Comparison of ENCODE assay signal across 8 mouse cellular contexts in the genomic region with DNA sequence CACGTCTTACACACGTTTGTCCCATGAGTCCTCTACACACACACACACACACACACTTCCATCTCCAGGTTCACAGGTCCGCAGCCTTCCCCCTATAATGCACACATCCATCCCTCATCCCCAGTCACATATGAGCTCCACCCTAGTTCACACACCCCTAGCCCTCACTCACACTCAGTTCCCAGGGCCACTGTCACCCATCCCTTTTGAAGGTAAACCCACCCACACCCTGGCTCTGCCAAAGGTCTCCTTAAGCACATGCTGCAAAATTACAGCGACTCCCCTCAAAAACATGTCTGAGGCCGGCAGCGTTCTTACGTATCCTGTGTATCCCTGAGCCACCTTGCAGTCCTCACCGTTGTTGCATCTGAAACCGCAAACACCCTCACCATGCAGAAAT. TPM values are rescaled to one million over a fixed set of nuclear protein-coding genes. Genes with fewer than 3 reads are reported as not detected.
A peak's percentile ranks its signal among the peaks of the same experiment; 100 is the strongest.
DNase-seq lines count a peak whose midpoint lies in the region; ATAC-seq and TF ChIP-seq lines count a peak whose summit lies in the region.

No protein-coding gene starts in this region.

- H3K4me3 ChIP-seq in kidney, embryonic 14.5 days (ENCODE audit: low read length): peak overlapping the region; percentile 36; the same call in 1 of the 2 replicates
- H3K4me3 ChIP-seq in kidney, adult 2 months (ENCODE audit: insufficient read depth, low read depth, low read length): no peak overlapping the region
- peak overlapping the region; percentile 25 for H3K4me3 ChIP-seq in embryonic facial prominence, embryonic 12.5 days
- H3K4me3 ChIP-seq in intestine, postnatal 0 days (ENCODE audit: low read depth, low read length): peak overlapping the region; percentile 34
- H3K4me3 ChIP-seq in myocyte: no peak overlapping the region

- no peak for TF ChIP-seq POLR2A in kidney, adult 2 months (IDR thresholded peaks at IDR 0.05; ENCODE audit: low read depth, low read length)
- TF ChIP-seq POLR2A in myocyte (IDR thresholded peaks at IDR 0.05; ENCODE audit: insufficient read length, low read depth): no peak

- no peak for ATAC-seq in kidney, embryonic 14.5 days (ENCODE audit: low FRiP score, low TSS enrichment)
- no peak for ATAC-seq in embryonic facial prominence, embryonic 12.5 days (ENCODE audit: insufficient number of reproducible peaks, insufficient read depth, low FRiP score, low TSS enrichment)
- no peak for ATAC-seq in intestine, postnatal 0 days
- no peak for ATAC-seq in activated CD4-positive, CD25-positive, alpha-beta regulatory T cell, adult 4 months

- TF ChIP-seq CTCF in kidney, adult 2 months (conservative IDR thresholded peaks at IDR 0.05; ENCODE audit: insufficient read depth, insufficient read length, low read depth, low read length): no peak
- TF ChIP-seq CTCF in intestine, postnatal 0 days (IDR thresholded peaks at IDR 0.05; ENCODE audit: low read depth): no peak

- 38% methylated on average over 9 of the region's 9 CpGs for WGBS in kidney, embryonic 14.5 days
- WGBS in kidney, adult 2 months: 28% methylated on average over 9 of the region's 9 CpGs
- WGBS in embryonic facial prominence, embryonic 12.5 days: 33% methylated on average over 9 of the region's 9 CpGs
- 22% methylated on average over 9 of the region's 9 CpGs for WGBS in intestine, postnatal 0 days

- no peaks in the 10 kb centered on the region for H3K9me3 ChIP-seq in kidney, embryonic 14.5 days (ENCODE audit: control insufficient read depth, low read length)
- H3K9me3 ChIP-seq in embryonic facial prominence, embryonic 12.5 days: no peaks in the 10 kb centered on the region
- H3K9me3 ChIP-seq in intestine, postnatal 0 days (ENCODE audit: control insufficient read depth): no peaks in the 10 kb centered on the region

- H3K79me2 ChIP-seq in myocyte (ENCODE audit: control insufficient read depth, insufficient read depth): no peaks in the 10 kb centered on the region

- H3ac ChIP-seq in myocyte (ENCODE audit: control insufficient read depth, insufficient read length): no peak overlapping the region

- peaks cover 6% of the 10 kb centered on the region; the same call in 1 of the 2 replicates for H3K4me1 ChIP-seq in kidney, embryonic 14.5 days (ENCODE audit: control insufficient read depth, insufficient read depth, low read length)
- H3K4me1 ChIP-seq in kidney, adult 2 months (ENCODE audit: control insufficient read depth, insufficient read depth, low read length): no peaks in the 10 kb centered on the region
- H3K4me1 ChIP-seq in embryonic facial prominence, embryonic 12.5 days: no peaks in the 10 kb centered on the region
- 0 out of 2 replicates have a peak, but pooled peaks cover 3% of the 10 kb centered on the region for H3K4me1 ChIP-seq in intestine, postnatal 0 days (replicated peaks; ENCODE audit: control insufficient read depth, insufficient read depth, low read length)

- DNase-seq in kidney, adult 2 months: no peak
- no peak for DNase-seq in ovary, adult 18-20 months (ENCODE audit: low spot score)
- no peak for DNase-seq in c-Kit-positive CD71-positive TER-119-positive erythroid progenitor cells, embryonic 14.5 days (ENCODE audit: low spot score)

- H3K9ac ChIP-seq in kidney, embryonic 14.5 days (ENCODE audit: low read depth, low read length): no peak overlapping the region
- no peak overlapping the region for H3K9ac ChIP-seq in embryonic facial prominence, embryonic 12.5 days
- no peak overlapping the region for H3K9ac ChIP-seq in intestine, postnatal 0 days (ENCODE audit: low read depth, low read length)

- H3K27ac ChIP-seq in kidney, embryonic 14.5 days (ENCODE audit: low read depth, low read length): no peak overlapping the region
- no peak overlapping the region for H3K27ac ChIP-seq in kidney, adult 2 months (ENCODE audit: insufficient read depth, low read depth, low read length)
- no peak overlapping the region for H3K27ac ChIP-seq in embryonic facial prominence, embryonic 12.5 days
- H3K27ac ChIP-seq in intestine, postnatal 0 days (ENCODE audit: low read depth, low read length): no peak overlapping the region

- H3K27me3 ChIP-seq in kidney, embryonic 14.5 days (ENCODE audit: control insufficient read depth, insufficient read depth, low read length): peaks cover 30% of the 10 kb centered on the region
- 0 out of 2 replicates have a peak, but pooled peaks cover 2% of the 10 kb centered on the region for H3K27me3 ChIP-seq in kidney, adult 2 months (replicated peaks; ENCODE audit: control insufficient read depth, insufficient read depth, low read length)
- H3K27me3 ChIP-seq in embryonic facial prominence, embryonic 12.5 days: peaks cover 40% of the 10 kb centered on the region
- H3K27me3 ChIP-seq in intestine, postnatal 0 days (replicated peaks; ENCODE audit: control insufficient read depth, insufficient read depth, low read length): peaks cover 19% of the 10 kb centered on the region
- H3K27me3 ChIP-seq in myocyte (ENCODE audit: control insufficient read depth, insufficient read depth, insufficient read length): peaks cover 4% of the 10 kb centered on the region

- no peak overlapping the region; the same call in 1 of the 2 replicates for H3K4me2 ChIP-seq in kidney, embryonic 14.5 days (replicated peaks; ENCODE audit: low read depth, low read length)
- H3K4me2 ChIP-seq in embryonic facial prominence, embryonic 12.5 days (replicated peaks): peak overlapping the region; percentile 53; the same call in 1 of the 2 replicates
- H3K4me2 ChIP-seq in intestine, postnatal 0 days (replicated peaks; ENCODE audit: low read depth): no peak overlapping the region
- H3K4me2 ChIP-seq in myocyte (ENCODE audit: low read depth): no peak overlapping the region

- H3K36me3 ChIP-seq in kidney, embryonic 14.5 days (ENCODE audit: control insufficient read depth, insufficient read depth, low read length): no peaks in the 10 kb centered on the region; the same call in 1 of the 2 replicates
- H3K36me3 ChIP-seq in kidney, adult 2 months (ENCODE audit: control insufficient read depth, insufficient read depth, low read length): no peaks in the 10 kb centered on the region
- 0 out of 2 replicates have a peak, but pooled peaks cover 2% of the 10 kb centered on the region for H3K36me3 ChIP-seq in embryonic facial prominence, embryonic 12.5 days
- H3K36me3 ChIP-seq in intestine, postnatal 0 days (ENCODE audit: control insufficient read depth, insufficient read depth): no peaks in the 10 kb centered on the region; the same call in 1 of the 2 replicates
- no peaks in the 10 kb centered on the region for H3K36me3 ChIP-seq in myocyte (ENCODE audit: control insufficient read depth, insufficient read depth)

TF ChIP-seq in myocyte, 11 proteins besides CTCF, POLR2A, EP300 and RAD21:
- TF ChIP-seq REST (IDR thresholded peaks at IDR 0.05; ENCODE audit: insufficient read depth, insufficient read length) (no peak), POLR2AphosphoS2 (IDR thresholded peaks at IDR 0.05; ENCODE audit: insufficient read length, low read depth) (peak; percentile 8), TCF12 (IDR thresholded peaks at IDR 0.05; ENCODE audit: insufficient read depth, poor library complexity, severe bottlenecking) (no peak)
TF ChIP-seq in myocyte: peak in this region for 1.

RNA-seq across cellular contexts. Expression of a gene that starts 0.7 kb away (rescaled TPM):
- polyA plus RNA-seq in kidney, embryonic 14.5 days (2014; fragmentation: Nextera tagmentation; extraction: Ambion mirVana): 1.8 and 2.5 TPM in 2 replicates
- polyA plus RNA-seq in kidney, adult 2 months (2012; rRNA removed): 0.27 and 0.48 TPM in 2 replicates
- 3.7 and 3.8 TPM in 2 replicates for polyA plus RNA-seq in embryonic facial prominence, embryonic 12.5 days (2016; fragmentation: Nextera tagmentation; extraction: Ambion mirVana)
- 0.61 and 1.3 TPM in 2 replicates for polyA plus RNA-seq in intestine, postnatal 0 days (2015; fragmentation: Nextera tagmentation; extraction: Ambion mirVana)
- 0.40 TPM for polyA plus RNA-seq in myocyte (2012; fragmentation: generic; extraction: Trizol)
- polyA plus RNA-seq in activated CD4-positive, CD25-positive, alpha-beta regulatory T cell, adult 4 months (2017; shearing (Covaris generic)): 10 to 100 TPM; 10.4 to 11.6 TPM

RNA-seq across cellular contexts. Expression of a gene that starts 6.3 kb away (rescaled TPM):
- polyA plus RNA-seq in kidney, embryonic 14.5 days (2014; fragmentation: Nextera tagmentation; extraction: Ambion mirVana): 33.6 and 36.5 TPM in 2 replicates
- 63.1 and 70.4 TPM in 2 replicates for polyA plus RNA-seq in kidney, adult 2 months (2012; rRNA removed)
- 27.8 and 28.7 TPM in 2 replicates for polyA plus RNA-seq in embryonic facial prominence, embryonic 12.5 days (2016; fragmentation: Nextera tagmentation; extraction: Ambion mirVana)
- polyA plus RNA-seq in intestine, postnatal 0 days (2015; fragmentation: Nextera tagmentation; extraction: Ambion mirVana): 12.4 and 12.6 TPM in 2 replicates
- polyA plus RNA-seq in myocyte (2012; fragmentation: generic; extraction: Trizol): 40.7 TPM
- polyA plus RNA-seq in activated CD4-positive, CD25-positive, alpha-beta regulatory T cell, adult 4 months (2017; shearing (Covaris generic)): 10 to 100 TPM; 54.0 to 70.8 TPM

RNA-seq across cellular contexts. Expression of a gene that starts 12.5 kb away (rescaled TPM):
- polyA plus RNA-seq in kidney, embryonic 14.5 days (2014; fragmentation: Nextera tagmentation; extraction: Ambion mirVana): 3.8 and 5.1 TPM in 2 replicates
- 18.9 and 24.5 TPM in 2 replicates for polyA plus RNA-seq in kidney, adult 2 months (2012; rRNA removed)
- polyA plus RNA-seq in embryonic facial prominence, embryonic 12.5 days (2016; fragmentation: Nextera tagmentation; extraction: Ambion mirVana): 2.5 and 3.6 TPM in 2 replicates
- polyA plus RNA-seq in intestine, postnatal 0 days (2015; fragmentation: Nextera tagmentation; extraction: Ambion mirVana): 1.7 and 2.2 TPM in 2 replicates
- 78.2 TPM for polyA plus RNA-seq in myocyte (2012; fragmentation: generic; extraction: Trizol)
- polyA plus RNA-seq in activated CD4-positive, CD25-positive, alpha-beta regulatory T cell, adult 4 months (2017; shearing (Covaris generic)): 1 to 10 TPM; 4.7 to 8.6 TPM

RNA-seq across cellular contexts. Expression of a gene that starts 15.3 kb away (rescaled TPM):
- 93.5 and 98.8 TPM in 2 replicates for polyA plus RNA-seq in kidney, embryonic 14.5 days (2014; fragmentation: Nextera tagmentation; extraction: Ambion mirVana)
- 64.9 and 70.1 TPM in 2 replicates for polyA plus RNA-seq in kidney, adult 2 months (2012; rRNA removed)
- 75.6 and 80.6 TPM in 2 replicates for polyA plus RNA-seq in embryonic facial prominence, embryonic 12.5 days (2016; fragmentation: Nextera tagmentation; extraction: Ambion mirVana)
- polyA plus RNA-seq in intestine, postnatal 0 days (2015; fragmentation: Nextera tagmentation; extraction: Ambion mirVana): 50.4 and 52.7 TPM in 2 replicates
- polyA plus RNA-seq in myocyte (2012; fragmentation: generic; extraction: Trizol): 43.5 TPM
- polyA plus RNA-seq in activated CD4-positive, CD25-positive, alpha-beta regulatory T cell, adult 4 months (2017; shearing (Covaris generic)): 100 to 1,000 TPM in 1 of 2 experiments, 10 to 100 TPM in 1; 94.5 to 110 TPM

RNA-seq across cellular contexts. Expression of a gene that starts 15.5 kb away (rescaled TPM):
- 60.6 and 69.6 TPM in 2 replicates for polyA plus RNA-seq in kidney, embryonic 14.5 days (2014; fragmentation: Nextera tagmentation; extraction: Ambion mirVana)
- 675 and 763 TPM in 2 replicates for polyA plus RNA-seq in kidney, adult 2 months (2012; rRNA removed)
- polyA plus RNA-seq in embryonic facial prominence, embryonic 12.5 days (2016; fragmentation: Nextera tagmentation; extraction: Ambion mirVana): 59.2 and 63.6 TPM in 2 replicates
- 39.8 and 44.3 TPM in 2 replicates for polyA plus RNA-seq in intestine, postnatal 0 days (2015; fragmentation: Nextera tagmentation; extraction: Ambion mirVana)
- 54.9 TPM for polyA plus RNA-seq in myocyte (2012; fragmentation: generic; extraction: Trizol)
- polyA plus RNA-seq in activated CD4-positive, CD25-positive, alpha-beta regulatory T cell, adult 4 months (2017; shearing (Covaris generic)): 10 to 100 TPM; 15.3 to 15.8 TPM

Comparison
In these comparisons a context has a peak if more than half of its experiments do, and no peak if none do; other contexts are left out.
1. H3K4me3 ChIP-seq: peak in kidney, embryonic 14.5 days (single experiment), embryonic facial prominence, embryonic 12.5 days (single experiment) and intestine, postnatal 0 days (single experiment); none in kidney, adult 2 months (single experiment) and myocyte (single experiment).